Mouse (Mus musculus) small intestine, adult 2 months (tissue): ENCODE measurements around the gene Cldn7.

ENCODE experiments used
- CTCF ChIP-seq: fragments of 200-500 bp; IDR thresholded peaks from 2 replicates; pipeline ENCODE4 v1.5.1; 2012; ENCODE audit warnings: low read depth, mild to moderate bottlenecking, control low read depth, inconsistent platforms, low read length, moderate library complexity, mixed read lengths; ENCODE audit not compliant: insufficient replicate concordance, insufficient read length; ENCODE audit errors: extremely low read depth
- POLR2A ChIP-seq: fragments of 200-500 bp; IDR thresholded peaks from 2 replicates; pipeline ENCODE4 v1.6.1; 2012; ENCODE audit warnings: low read depth, mild to moderate bottlenecking, control low read depth, inconsistent platforms, low read length, moderate library complexity

DNA sequence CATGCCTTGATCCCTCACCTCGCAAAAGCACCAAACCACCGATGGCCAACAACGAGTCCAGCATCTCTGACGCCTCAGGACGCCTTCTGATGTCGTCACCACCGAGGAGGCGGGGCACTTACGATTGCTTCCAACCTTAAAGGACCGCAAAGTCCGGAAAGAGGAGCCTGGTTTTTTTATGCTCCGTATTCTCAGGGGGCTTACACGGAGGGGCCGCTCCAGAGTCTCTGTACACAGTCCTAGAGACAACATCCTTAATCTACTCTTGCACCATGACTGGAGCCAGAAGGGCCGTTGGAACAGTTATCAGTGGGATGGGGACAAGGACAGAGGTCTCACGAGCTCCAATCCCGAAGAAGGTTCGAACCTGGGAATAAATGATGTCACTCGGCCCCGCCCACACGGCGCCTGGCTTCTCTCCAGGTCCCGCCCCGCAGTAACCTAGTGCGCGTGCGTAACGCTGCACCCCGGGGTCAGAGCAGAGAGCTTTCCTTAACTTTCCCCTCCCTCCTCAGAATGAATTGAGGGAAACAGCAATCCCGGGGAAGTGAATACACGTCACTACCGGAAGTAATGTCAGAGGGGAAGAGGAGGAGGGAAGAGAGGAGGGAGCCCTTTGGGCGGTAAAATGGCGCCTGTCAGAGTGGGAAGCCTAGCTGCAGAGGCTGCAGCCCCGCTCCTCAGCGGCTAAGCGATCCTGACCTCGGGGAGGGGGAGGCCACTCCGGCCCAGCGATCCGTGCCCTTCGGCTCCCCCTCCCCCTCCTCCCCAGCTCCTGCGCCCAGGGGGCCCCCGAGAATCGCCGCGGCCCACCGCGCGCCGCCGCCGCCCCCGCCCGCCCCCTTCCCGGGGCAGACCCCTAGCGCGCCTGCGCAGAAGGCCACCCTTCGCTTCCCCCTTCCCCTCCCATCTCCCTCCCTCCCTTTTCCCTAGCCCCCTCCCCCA, 15.9 kb downstream of the Cldn7 start:
- TF ChIP-seq POLR2A (peak; percentile 97), CTCF (no peak)
